Mouse (Mus musculus): ENCODE results near the gene Dlg1.

Gene Dlg1

DNA sequence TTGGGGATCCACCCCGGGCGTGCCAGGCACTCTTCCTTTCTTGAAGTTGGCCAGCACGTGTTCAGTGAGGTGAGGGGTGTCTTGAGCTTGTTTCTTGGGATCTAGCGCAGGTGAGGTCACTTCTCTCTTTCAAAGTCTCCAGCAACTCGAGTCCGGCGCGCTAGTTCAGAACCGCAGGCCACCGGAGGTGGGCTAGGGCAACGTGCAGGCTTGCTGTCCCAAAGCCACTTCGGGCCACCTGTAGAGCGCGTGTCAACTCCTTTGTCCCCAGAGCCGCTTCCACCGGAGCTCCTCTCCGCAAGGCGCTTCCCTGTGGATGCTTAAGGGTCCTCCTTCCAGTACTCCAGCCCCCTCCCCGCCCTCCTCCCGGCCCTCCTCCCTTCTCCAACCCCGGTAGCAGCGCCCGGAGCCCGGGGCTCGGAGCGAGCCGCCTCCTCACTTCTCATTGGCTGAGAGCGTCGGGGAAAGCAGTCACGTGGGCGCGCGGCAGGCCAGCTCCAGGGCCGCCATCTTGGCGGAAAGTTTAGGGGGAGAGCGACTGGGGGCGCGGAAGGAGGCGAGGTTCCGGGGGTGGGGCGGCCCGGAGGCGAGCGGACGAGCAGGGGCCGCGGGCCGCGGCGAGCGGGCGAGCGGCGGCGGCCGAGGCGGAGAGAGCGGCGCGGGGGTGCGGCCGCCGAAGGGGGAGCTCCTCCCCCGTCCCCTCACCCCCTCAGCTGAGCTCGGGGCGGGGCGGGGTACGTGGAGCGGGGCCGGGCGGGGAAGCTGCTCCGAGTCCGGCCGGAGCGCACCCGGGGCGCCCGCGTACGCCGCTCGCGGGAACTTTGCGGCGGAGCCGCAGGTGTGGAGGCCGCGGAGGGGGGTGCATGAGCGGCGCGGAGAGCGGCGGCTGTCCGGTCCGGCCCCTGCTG is at the start of gene Dlg1:
Gene Dlg1 (plus strand): TSS at position 65 of the 908 bp plus-strand sequence.
- peak; percentile 80 to 83 for DNase-seq

DNA sequence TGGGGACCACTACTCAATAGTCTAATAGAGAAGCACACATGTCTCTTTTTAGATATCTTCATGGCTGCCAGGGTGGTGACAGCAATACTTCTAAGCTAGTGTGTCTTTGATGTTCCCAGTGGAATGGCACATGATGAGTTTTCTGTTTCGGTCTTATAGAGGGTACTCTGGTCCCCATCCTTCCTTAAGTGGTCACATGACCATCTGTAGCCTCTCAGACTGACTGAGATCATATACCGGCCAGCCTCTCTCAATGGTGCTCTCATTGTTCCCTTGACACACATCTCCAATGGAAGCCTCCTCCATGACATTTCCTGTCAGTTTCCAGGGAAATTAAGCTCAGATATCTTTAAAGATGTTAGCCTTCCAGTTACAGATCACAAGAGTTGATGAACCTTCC is 46.9 kb upstream of the Dlg1 start:
- DNase-seq, result no peak

DNA sequence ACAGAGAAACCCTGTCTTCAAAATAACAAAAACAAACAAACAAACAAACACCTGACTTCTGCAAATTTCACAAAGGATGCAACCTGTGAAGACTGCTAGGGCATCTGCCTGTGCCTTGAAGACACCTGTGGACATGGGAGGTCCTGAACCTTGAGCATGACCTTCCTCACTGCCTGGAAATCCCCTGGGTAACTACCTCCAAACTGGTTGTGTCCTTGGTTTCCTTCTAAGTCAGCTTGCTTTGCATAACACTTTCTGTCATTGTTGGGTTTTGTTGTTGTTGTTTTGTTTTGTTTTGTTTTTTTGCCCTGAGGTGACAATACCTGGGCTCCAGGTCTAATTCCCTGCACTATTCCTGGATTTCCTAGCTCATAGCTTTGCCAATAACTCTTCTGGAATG is 46.1 kb upstream of the Dlg1 start:
- no peak for DNase-seq

DNA sequence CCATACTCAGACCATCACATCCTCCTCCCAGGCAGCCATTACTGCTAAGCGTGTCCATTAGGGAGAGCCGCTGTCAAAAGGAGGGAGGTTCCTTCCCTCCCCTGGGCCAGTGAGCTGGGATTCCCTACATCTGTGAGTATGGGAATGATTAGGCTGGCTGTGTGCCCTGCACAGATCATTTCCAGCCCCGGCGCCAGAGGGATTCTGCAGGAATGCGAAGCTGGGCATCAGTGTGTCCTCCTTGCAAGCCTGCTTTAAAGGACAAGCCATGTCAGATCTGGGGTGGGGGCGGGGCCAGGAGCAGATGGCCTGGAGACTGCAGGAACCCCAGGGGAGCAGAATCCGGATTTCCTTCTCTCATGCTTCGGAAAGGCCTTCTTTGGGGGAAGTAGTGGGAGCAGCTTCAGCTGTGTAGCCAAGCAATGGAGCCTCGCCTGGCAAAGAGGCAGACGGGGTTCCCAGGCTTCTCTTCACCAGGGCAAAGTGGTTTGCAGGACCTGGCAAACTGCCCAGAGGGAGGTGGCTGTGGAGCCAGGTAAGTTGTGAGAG is 45.3 kb upstream of the Dlg1 start:
- no peak for DNase-seq

DNA sequence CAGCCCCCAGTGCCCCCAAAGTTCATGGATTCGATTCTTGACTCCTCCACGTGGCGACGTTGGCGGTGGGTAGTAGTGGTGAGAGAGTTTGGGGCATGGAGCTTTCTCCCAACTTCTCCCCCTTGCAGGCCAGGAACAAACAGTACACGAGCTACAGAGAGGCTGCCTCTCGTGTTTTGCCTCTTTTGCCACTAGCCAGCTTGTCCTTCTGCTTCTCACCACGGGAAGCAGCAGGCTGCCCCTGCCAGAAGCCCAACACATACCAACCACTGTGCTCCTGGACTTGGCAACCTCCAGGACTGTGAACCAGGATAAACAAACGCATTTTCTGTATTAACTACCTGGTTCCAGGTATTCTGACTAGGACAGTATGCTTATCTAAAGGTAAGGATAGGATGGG is 44.6 kb upstream of the Dlg1 start:
- no peak for DNase-seq

DNA sequence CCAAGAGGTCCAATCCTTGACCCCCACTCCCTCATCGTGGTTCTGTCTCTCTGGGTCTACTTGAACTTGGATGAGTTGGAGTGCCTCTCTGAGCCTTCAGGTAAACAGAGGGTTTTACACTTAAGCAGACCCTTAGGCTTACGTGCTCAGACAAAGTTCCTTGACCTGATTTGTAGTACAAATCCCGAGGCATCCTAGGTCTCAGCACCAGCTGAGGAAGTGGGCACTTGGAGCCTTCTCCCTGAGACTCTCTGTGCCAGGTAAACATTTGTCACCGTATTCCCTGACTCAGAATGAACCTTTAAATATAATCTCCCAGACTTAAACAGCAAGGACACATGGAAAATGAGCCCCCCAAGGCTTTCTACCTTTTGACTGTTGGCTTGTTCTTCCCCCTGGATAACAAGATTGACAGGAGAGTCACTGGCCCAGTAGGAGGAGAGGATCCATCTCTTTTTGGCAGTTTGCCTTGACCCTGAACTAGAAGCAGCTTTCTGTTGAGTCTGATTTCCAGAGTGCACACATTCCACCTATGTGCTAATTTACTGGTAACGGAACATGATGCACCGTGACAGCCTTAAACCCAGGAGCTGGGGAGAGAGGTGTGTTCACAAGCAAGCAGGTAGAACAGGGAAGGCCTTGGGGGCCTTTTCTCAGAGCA is 43.4 kb upstream of the Dlg1 start:
- DNase-seq, result no peak

DNA sequence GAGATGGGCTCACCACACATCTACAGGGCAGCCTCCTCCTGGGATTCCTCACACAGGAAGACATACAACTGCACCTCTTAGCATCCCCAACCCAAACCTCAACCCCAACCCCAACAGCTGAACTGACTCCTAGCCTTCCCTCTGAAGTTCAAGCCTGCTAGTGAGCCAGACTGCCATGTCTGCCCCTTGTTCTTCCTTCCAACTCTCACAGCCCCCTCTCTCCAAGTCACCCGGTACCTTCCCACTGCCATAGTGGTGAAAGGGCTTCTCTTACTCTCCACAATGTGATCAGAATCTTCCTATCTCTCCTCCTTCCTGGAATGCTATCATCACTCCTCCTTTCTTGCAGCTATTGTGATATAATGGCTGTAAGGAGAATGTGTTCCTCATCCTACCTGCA is 40.9 kb upstream of the Dlg1 start:
- no peak for DNase-seq

DNA sequence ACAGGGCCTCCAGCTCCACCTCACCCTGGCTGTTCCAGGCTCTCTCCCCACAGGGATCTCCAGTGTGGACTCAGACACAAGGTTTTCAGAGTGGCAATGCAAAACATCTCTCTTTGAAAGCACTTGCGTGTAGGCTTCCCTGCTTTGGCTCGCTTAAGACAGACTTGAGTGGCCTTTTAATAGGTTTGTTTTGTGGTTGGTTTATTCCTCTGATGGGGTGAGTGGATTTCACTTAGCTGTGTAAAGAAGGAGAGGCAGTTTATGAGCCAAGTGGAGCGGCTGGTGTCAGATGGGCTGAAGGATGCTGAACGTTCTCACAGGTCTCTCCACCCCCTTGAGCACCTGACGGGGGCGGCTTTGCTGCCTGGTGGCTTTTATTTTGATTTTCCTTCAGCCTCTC is 40.1 kb upstream of the Dlg1 start:
- no peak for DNase-seq

DNA sequence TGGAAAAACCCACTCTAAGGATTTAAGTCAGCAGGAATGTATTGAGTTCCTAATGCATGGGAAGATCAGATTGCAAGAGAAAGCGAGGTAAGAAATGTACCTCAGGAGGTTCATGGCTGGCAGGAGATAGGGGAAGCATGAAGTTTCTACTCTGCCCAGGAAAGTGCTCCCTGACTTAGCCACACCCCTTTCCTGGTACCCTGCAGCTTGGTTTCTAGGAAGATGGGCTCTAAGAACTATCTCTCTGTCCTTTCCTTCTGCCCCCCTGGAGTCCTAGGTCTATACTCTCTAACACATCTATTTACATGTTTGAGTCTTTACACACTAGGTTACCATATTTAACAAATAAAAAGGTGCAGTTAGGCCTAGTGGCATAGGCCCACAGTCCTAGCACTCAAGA is 38.5 kb upstream of the Dlg1 start:
- no peak for DNase-seq

GRCm38 (mm10) chr16:31626331-31626730 is 36.9 kb upstream of the Dlg1 start:
- no peak for DNase-seq

- no peak for DNase-seq
Observed at GRCm38 (mm10) chr16:31630381-31630780, 32.9 kb upstream of the Dlg1 start.

- no peak for DNase-seq
Observed at GRCm38 (mm10) chr16:31631046-31631445, 32.2 kb upstream of the Dlg1 start.

GRCm38 (mm10) chr16:31634371-31634770 is 28.9 kb upstream of the Dlg1 start:
- DNase-seq, result no peak

GRCm38 (mm10) chr16:31638393-31638792 is 24.9 kb upstream of the Dlg1 start:
- no peak for DNase-seq

GRCm38 (mm10) chr16:31639946-31640345 is 23.3 kb upstream of the Dlg1 start:
- DNase-seq, result no peak

- DNase-seq, result no peak
Observed at GRCm38 (mm10) chr16:31641776-31642175, 21.5 kb upstream of the Dlg1 start.

DNA sequence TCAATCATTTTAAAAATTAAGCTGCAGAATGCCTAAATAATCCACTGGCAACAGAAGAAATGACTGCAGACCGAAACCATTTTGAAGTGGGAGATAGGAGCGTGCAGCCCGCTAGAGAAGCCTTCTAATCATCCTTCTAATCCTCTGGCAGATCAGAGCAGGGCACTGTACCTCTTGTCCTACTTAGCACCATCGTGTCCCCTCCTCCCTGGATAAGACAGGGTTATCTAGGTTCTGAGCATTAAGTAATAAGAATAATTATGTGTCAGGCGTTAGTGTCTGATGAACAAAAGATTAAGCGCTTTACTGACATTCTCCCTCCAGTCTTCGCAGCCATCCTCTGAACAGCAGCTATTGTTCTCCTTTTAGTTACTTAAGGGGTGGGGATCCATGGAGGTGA is 16.0 kb upstream of the Dlg1 start:
- no peak for DNase-seq

- DNase-seq, result no peak
Observed at GRCm38 (mm10) chr16:31650788-31651187, 12.5 kb upstream of the Dlg1 start.

- DNase-seq, result no peak
Observed at GRCm38 (mm10) chr16:31651541-31651940, 11.7 kb upstream of the Dlg1 start.

GRCm38 (mm10) chr16:31652115-31652843 is 11.0 kb upstream of the Dlg1 start:
- DNase-seq, result no peak

DNA sequence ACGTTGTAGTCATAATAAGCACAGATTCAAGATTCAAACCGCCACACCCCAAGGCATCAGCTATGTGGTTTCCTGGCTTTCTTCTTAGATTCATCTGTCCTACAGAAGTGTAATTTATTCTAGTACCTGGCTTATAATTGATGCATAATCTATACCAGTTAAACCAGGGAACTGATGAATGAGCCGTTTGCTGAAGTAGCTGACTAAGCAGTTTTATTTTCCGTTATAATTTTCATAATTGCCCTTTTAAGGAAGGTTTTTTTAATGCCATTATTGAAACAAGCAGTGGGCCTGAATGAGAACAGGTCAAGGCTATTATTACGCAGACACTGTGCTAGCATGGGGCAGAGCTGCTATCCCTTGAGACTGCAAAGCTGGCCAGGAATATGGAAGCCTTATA is 9.6 kb upstream of the Dlg1 start:
- DNase-seq, result no peak

- DNase-seq, result no peak
Observed at GRCm38 (mm10) chr16:31654021-31654420, 9.2 kb upstream of the Dlg1 start.

DNA sequence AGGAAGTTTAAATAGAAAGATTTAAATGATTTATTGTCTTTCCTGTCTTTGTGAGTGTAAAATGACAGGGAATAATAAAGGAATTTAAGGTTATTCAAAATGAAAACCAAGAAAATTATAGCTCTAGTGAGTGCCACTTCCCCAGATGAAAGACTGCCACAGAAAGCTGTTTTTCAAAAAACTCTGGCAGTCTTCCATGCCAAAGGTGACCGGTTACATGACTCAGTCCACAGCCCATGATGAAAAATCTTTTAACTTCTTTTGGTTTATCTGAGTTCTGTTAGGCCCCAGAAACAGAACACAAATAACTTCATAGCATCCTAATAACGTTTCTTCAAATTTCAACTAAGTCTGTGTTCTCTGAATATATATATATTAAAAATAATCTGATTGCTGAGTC is 7.7 kb upstream of the Dlg1 start:
- no peak for DNase-seq
